Mouse (Mus musculus) frontal cortex, adult 2 months (tissue): ENCODE measurements at regions not wholly inside any gene's neighbourhood (a gene's known extent, or its start where the extent isn't known, plus 50 kb on each side); places are given as distances from the start of the nearest gene placed in this dataset.
A peak's percentile ranks its signal among the peaks of the same experiment; 100 is the strongest.

Experiments
- DNase-seq, 2 experiments: peaks; one replicate each; pipeline ENCODE4 v3.0.0; 2022; ENCODE audit warnings: low spot score in 1 of 2; ENCODE audit errors: extremely low spot score in 1 of 2

GRCm38 (mm10) chr5:112153675-112154085, 98.6 kb downstream of the Cryba4 start:
- peak; percentile 42 to 90 for DNase-seq

- no peak for DNase-seq
These were observed 97.7 kb downstream of the Cryba4 start for GRCm38 (mm10) chr5:112154650-112155049.

GRCm38 (mm10) chr5:112155051-112155450, 97.3 kb downstream of the Cryba4 start:
- DNase-seq: no peak

- DNase-seq: no peak
These were observed 96.3 kb downstream of the Cryba4 start for GRCm38 (mm10) chr5:112156005-112156404.

GRCm38 (mm10) chr5:112166410-112167175, 85.7 kb downstream of the Cryba4 start:
- no peak for DNase-seq

- no peak for DNase-seq
These were observed 84.5 kb downstream of the Cryba4 start for GRCm38 (mm10) chr5:112167790-112168189.

- no peak for DNase-seq
These were observed 81.0 kb downstream of the Cryba4 start for GRCm38 (mm10) chr5:112171325-112171724.

GRCm38 (mm10) chr5:112179213-112180057, 72.9 kb downstream of the Cryba4 start:
- peak in 1 of 2 experiments; percentile 19 for DNase-seq

- peak in 1 of 2 experiments; percentile 53 for DNase-seq
These were observed 69.5 kb downstream of the Cryba4 start for GRCm38 (mm10) chr5:112182775-112183174.

- no peak for DNase-seq
These were observed 56.7 kb downstream of the Cryba4 start for GRCm38 (mm10) chr5:112195667-112196066.
